Mouse (Mus musculus): ENCODE measurements at regions not wholly inside any gene's neighbourhood (a gene's known extent, or its start where the extent isn't known, plus 50 kb on each side); places are given as distances from the start of the nearest gene placed in this dataset.

DNA sequence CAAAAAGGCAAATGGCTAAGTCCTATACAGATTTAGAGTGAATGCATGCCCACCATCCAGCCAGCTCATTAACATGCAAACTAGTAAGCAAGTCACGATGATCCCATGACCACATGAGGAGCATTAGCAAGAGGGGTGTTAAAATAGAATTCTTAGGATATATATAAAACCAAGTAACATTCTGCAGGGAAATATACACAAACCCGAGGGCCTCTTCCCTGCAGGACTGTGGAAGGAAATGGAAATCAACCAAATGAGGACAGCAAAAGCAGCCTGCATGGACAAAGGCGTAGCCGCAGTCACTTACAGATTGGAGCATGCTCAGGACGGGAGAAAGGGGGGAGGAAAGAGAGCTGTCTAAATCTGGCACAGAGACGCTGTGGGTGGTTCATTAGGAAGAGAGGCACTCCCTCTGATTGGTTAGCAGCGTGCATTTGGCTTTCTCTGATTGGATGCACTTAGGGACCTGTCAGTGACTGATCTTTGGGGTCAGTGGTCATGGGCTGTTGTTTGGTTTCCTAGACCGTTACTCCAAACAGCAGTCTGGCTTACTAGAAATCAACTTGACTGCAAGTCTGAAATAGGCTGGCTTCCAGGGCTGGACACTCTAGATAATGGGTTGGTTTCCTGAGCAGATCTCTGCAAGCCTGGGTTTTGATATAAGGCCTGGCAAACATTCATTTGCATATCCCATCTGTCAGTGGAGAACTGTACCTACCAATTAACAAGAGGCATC is 200.9 kb upstream of the Gadl1 start:
- Histone ChIP-seq H3K79me2 (ENCODE audit: inconsistent target) (no peaks in the 10 kb centered on the region), H3K4me3 (ENCODE audit: inconsistent target) (no peak overlapping the region), H3K27ac (no peak overlapping the region), H3K36me3 (ENCODE audit: inconsistent target) (no peaks in the 10 kb centered on the region)
- WGBS (ENCODE audit: missing documents), result 15% methylated on average over 8 of the region's 8 CpGs

DNA sequence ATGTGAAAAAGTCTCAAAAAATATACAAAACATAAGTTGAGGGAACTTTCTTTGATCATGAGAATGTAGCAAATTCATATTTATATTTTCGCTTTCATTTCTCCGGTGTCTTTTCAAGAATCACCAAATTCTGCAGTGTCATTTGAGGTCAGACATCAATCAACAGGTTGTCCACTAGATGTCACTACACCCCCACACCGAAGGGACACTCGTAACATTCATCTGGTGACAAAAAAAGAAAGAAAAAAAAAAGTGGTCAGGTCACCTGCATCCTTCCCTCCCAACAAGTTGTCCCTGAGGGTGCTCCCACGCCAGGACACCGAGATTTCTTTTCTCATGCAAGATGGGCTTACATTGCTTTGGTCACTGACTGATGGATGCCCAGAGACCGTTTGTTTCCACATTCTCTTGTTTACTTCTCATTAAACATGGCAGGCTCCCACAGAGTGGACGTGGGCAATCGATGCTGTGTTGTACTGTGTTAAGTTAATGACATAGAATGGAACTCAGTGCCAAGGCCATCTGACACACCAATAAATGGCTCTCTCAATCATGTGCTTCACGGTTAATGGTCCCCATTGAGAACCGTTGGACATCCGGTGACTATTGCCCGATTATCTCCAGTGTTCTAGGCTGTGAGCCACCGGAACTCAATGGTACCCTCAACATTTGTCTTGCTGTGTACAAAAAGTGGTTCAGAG is 199.1 kb upstream of the Gadl1 start:
- Histone ChIP-seq H3K27ac (no peak overlapping the region), H3K36me3 (ENCODE audit: inconsistent target) (no peaks in the 10 kb centered on the region), H3K4me3 (ENCODE audit: inconsistent target) (no peak overlapping the region), H3K79me2 (ENCODE audit: inconsistent target) (no peaks in the 10 kb centered on the region)
- WGBS (ENCODE audit: missing documents), result 64% methylated on average over 14 of the region's 14 CpGs

GRCm38 (mm10) chr9:115720306-115720705 is 188.9 kb upstream of the Gadl1 start:
- Histone ChIP-seq H3K36me3 (ENCODE audit: inconsistent target) (no peaks in the 10 kb centered on the region), H3K27ac (no peak overlapping the region), H3K79me2 (ENCODE audit: inconsistent target) (no peaks in the 10 kb centered on the region), H3K4me3 (ENCODE audit: inconsistent target) (no peak overlapping the region)
- 97% methylated on average over 2 of the region's 2 CpGs for WGBS (ENCODE audit: missing documents)

- no peaks in the 10 kb centered on the region for H3K36me3 ChIP-seq (ENCODE audit: inconsistent target)
- no peak overlapping the region for H3K4me3 ChIP-seq (ENCODE audit: inconsistent target)
- H3K79me2 ChIP-seq (ENCODE audit: inconsistent target), result no peaks in the 10 kb centered on the region
- no peak overlapping the region for H3K27ac ChIP-seq
- 96% methylated on average over 2 of the region's 2 CpGs for WGBS (ENCODE audit: missing documents)
Measured at GRCm38 (mm10) chr9:115720841-115721240, 188.4 kb upstream of the Gadl1 start.

DNA sequence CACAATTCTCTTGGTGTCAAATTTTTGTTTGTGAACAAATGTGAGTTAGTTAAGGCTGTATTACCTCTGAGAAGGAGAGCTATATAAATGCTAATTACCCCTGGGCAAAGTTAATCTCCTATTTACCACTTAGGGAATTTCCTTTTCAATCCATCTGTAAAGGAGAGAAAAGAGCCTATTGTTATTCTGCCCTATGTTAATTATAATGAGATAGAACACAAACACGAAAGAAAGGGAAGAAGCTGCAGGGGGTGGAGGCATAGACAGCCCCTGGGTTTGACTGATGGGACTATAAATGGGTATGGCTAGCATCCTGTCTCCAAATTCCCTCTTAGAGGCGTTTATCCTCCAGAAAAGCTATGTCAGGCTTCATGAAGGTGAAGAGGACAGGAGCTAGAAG is 185.2 kb upstream of the Gadl1 start:
- H3K36me3 ChIP-seq (ENCODE audit: inconsistent target), result no peaks in the 10 kb centered on the region
- H3K79me2 ChIP-seq (ENCODE audit: inconsistent target), result no peaks in the 10 kb centered on the region
- WGBS (ENCODE audit: missing documents), result 78% methylated on average over 2 of the region's 2 CpGs
- no peak overlapping the region for H3K4me3 ChIP-seq (ENCODE audit: inconsistent target)
- H3K27ac ChIP-seq, result no peak overlapping the region

DNA sequence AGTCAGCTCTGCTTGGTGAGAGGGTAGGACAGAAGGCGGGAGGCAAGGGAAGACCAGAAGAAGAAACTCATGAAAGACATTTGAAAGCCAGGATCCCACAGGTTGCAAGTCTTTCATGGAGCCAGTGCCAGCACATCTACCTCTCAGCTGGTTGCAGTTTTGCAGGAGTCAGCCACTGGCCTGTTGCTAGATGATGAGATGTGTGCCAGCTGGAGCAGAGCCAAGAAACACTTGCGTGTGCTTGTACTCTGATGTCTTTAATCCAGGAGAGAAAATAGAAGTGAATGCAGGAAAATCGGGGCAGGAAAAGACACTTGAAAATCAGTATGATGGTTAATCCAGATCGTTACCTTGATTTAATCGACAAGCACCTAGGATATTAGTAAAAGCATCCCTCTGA is 181.9 kb upstream of the Gadl1 start:
- H3K79me2 ChIP-seq (ENCODE audit: inconsistent target), result no peaks in the 10 kb centered on the region
- no peaks in the 10 kb centered on the region for H3K36me3 ChIP-seq (ENCODE audit: inconsistent target)
- WGBS (ENCODE audit: missing documents), result 78% methylated on average over 5 of the region's 5 CpGs
- H3K27ac ChIP-seq, result no peak overlapping the region
- no peak overlapping the region for H3K4me3 ChIP-seq (ENCODE audit: inconsistent target)

DNA sequence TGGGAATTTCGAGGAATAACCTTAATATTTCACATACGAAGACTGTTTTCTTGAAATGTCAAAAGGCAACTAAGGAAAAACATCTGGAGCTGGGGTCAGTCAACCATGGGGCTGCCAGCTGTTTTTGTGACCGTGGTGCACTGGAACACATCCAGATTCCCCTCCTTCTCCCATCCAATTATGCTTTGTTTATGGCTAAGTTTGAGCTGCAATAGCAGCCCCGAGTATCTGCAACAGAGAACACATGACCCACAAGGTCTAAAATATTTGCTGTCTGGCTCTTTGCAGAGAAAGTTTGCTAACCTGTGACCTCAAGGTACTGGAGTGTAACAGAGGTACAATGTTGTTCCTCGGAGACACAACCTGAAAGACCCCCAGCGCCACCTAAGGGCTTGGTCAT is 177.7 kb upstream of the Gadl1 start:
- 93% methylated on average over 6 of the region's 6 CpGs for WGBS (ENCODE audit: missing documents)
- H3K36me3 ChIP-seq (ENCODE audit: inconsistent target), result no peaks in the 10 kb centered on the region
- no peaks in the 10 kb centered on the region for H3K79me2 ChIP-seq (ENCODE audit: inconsistent target)
- H3K4me3 ChIP-seq (ENCODE audit: inconsistent target), result no peak overlapping the region
- H3K27ac ChIP-seq, result no peak overlapping the region

DNA sequence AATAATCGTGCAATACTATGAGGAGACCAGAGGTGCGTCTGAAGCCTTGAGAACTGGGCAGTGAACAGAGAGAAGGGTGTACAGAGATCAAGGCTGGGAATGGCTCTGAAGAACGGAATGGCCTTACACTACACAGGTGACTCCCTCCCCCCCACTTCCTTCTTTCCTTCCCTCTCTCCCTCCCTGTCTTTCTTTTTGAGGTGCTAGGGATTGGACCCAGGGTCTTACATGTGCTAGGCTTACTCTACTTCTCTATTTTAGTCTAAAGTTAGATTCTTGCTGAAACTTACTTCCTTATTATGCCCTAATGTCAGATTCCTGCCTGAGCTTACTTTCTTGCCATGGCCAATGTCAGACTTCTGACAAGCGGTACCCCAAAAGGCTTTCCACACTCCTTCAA is 176.2 kb upstream of the Gadl1 start:
- Histone ChIP-seq H3K79me2 (ENCODE audit: inconsistent target) (no peaks in the 10 kb centered on the region), H3K36me3 (ENCODE audit: inconsistent target) (no peaks in the 10 kb centered on the region), H3K27ac (no peak overlapping the region), H3K4me3 (ENCODE audit: inconsistent target) (no peak overlapping the region)
- WGBS (ENCODE audit: missing documents), result 59% methylated on average over 4 of the region's 4 CpGs

DNA sequence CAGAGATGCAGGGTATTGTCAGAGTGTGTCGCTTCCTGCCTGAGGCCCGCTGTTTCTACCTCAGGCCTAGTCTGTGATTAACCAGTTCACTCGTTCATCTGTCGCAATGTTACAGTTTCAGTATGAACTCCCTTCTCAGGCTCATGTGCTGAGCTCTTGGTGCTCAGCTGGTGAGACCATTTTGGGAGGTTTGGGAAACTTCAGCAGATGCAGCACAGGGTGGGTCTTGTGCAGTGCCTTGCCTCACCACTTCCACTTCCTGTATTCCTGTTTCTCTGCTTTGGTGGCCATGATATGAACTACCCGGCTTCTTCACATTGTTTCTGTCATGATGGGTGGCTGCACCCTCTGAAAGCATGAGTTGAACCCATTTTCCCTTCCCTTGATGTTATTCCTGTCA is 169.3 kb upstream of the Gadl1 start:
- H3K4me3 ChIP-seq (ENCODE audit: inconsistent target), result no peak overlapping the region
- WGBS (ENCODE audit: missing documents), result 65% methylated on average over 5 of the region's 5 CpGs
- H3K36me3 ChIP-seq (ENCODE audit: inconsistent target), result no peaks in the 10 kb centered on the region
- H3K79me2 ChIP-seq (ENCODE audit: inconsistent target), result no peaks in the 10 kb centered on the region
- no peak overlapping the region for H3K27ac ChIP-seq

- Histone ChIP-seq H3K36me3 (ENCODE audit: inconsistent target) (no peaks in the 10 kb centered on the region), H3K79me2 (ENCODE audit: inconsistent target) (no peaks in the 10 kb centered on the region), H3K27ac (no peak overlapping the region), H3K4me3 (ENCODE audit: inconsistent target) (no peak overlapping the region)
- WGBS (ENCODE audit: missing documents), result 15% methylated on average over 9 of the region's 9 CpGs
Measured at GRCm38 (mm10) chr9:115746436-115746835, 162.8 kb upstream of the Gadl1 start.

GRCm38 (mm10) chr9:115760496-115760895 is 148.8 kb upstream of the Gadl1 start:
- no peak overlapping the region for H3K27ac ChIP-seq
- no peaks in the 10 kb centered on the region for H3K36me3 ChIP-seq (ENCODE audit: inconsistent target)
- WGBS (ENCODE audit: missing documents), result 21% methylated on average over 2 of the region's 2 CpGs
- no peaks in the 10 kb centered on the region for H3K79me2 ChIP-seq (ENCODE audit: inconsistent target)
- no peak overlapping the region for H3K4me3 ChIP-seq (ENCODE audit: inconsistent target)

DNA sequence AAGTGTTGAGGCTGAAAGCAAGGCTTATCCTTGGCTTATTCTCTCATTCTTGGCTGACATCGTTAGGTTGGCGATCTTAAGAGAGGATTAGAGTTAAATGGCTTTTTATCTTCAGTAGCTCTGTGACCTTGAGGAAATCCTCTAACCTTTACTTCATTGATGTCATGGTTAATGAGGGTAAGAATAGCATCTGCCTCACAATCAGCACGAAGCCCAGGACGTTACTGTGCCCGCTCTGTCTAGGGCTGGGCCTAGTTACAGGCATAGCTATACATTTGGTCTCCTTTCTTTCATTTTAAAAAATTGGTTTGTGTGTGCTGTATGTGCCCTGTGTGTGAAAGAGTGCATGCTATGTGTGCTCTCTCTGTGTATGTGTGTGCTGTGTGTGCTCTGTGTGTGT is 145.1 kb upstream of the Gadl1 start:
- Histone ChIP-seq H3K79me2 (ENCODE audit: inconsistent target) (no peaks in the 10 kb centered on the region), H3K4me3 (ENCODE audit: inconsistent target) (no peak overlapping the region), H3K36me3 (ENCODE audit: inconsistent target) (no peaks in the 10 kb centered on the region), H3K27ac (no peak overlapping the region)
- WGBS (ENCODE audit: missing documents), result 91% methylated on average over 5 of the region's 5 CpGs

DNA sequence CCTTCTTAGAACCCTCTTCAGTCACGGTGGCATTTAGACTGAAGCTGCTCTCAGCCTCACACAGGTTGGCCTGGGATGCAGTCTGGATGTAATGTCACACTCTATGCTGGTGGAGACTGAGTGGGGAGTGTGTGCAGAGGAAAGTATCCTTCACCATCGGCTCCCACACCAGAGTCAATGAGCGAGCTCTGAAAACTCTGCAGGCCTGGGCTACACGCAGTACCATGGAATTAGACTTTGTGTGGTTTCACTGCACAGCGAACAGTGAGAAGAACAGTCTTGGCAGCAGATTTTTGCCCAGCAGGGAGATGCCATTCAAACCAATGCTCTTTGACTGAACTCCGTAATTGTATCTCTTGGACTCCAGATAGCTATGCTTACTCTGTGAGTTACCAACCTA is 142.8 kb upstream of the Gadl1 start:
- Histone ChIP-seq H3K79me2 (ENCODE audit: inconsistent target) (no peaks in the 10 kb centered on the region), H3K36me3 (ENCODE audit: inconsistent target) (no peaks in the 10 kb centered on the region), H3K4me3 (ENCODE audit: inconsistent target) (no peak overlapping the region), H3K27ac (no peak overlapping the region)
- whole genome bisulfite sequencing (ENCODE audit: missing documents), result 100% methylated on average over 6 of the region's 6 CpGs

GRCm38 (mm10) chr9:115775112-115775511 is 134.1 kb upstream of the Gadl1 start:
- WGBS (ENCODE audit: missing documents), result 85% methylated on average over 8 of the region's 8 CpGs
- Histone ChIP-seq H3K79me2 (ENCODE audit: inconsistent target) (no peaks in the 10 kb centered on the region), H3K36me3 (ENCODE audit: inconsistent target) (no peaks in the 10 kb centered on the region), H3K4me3 (ENCODE audit: inconsistent target) (no peak overlapping the region), H3K27ac (no peak overlapping the region)

- Histone ChIP-seq H3K36me3 (ENCODE audit: inconsistent target) (no peaks in the 10 kb centered on the region), H3K79me2 (ENCODE audit: inconsistent target) (no peaks in the 10 kb centered on the region), H3K4me3 (ENCODE audit: inconsistent target) (no peak overlapping the region), H3K27ac (no peak overlapping the region)
- 94% methylated on average over 7 of the region's 7 CpGs for WGBS (ENCODE audit: missing documents)
Measured at GRCm38 (mm10) chr9:115775858-115776257, 133.4 kb upstream of the Gadl1 start.

All from macrophage (primary cell).